Mouse (Mus musculus) kidney, embryonic 16.5 days (tissue): Measurements from ENCODE around the gene Tspan14. TPM values are rescaled to one million over a fixed set of nuclear protein-coding genes. Genes with fewer than 3 reads are reported as not detected.
A peak's percentile ranks its signal among the peaks of the same experiment; 100 is the strongest.

Experiments used
- ATAC-seq: fragments of 200-750 bp; cut with Nextera tagmentation; 2 replicates; pipeline ENCODE4 v1.8.0; 2017; ENCODE audit warnings: moderate TSS enrichment; ENCODE audit not compliant: low FRiP score, low TSS enrichment
- H3K27ac ChIP-seq: fragments of 300-500 bp; sonication (generic); 2 replicates; pipeline ENCODE4 v1.5.1; 2014; ENCODE audit warnings: low read length
- H3K27me3 ChIP-seq: fragments of 300-500 bp; sonication (generic); 2 replicates; pipeline ENCODE4 v1.6.1; 2014; ENCODE audit warnings: low read length, control low read depth, mixed read lengths; ENCODE audit not compliant: insufficient read depth
- H3K36me3 ChIP-seq: fragments of 300-500 bp; sonication (generic); 2 replicates; pipeline ENCODE4 v1.6.1; 2014; ENCODE audit warnings: low read length, control low read depth, mixed read lengths; ENCODE audit not compliant: insufficient read depth
- H3K4me1 ChIP-seq: fragments of 300-500 bp; sonication (generic); 2 replicates; pipeline ENCODE4 v1.6.1; 2014; ENCODE audit warnings: low read length, control low read depth, mixed read lengths; ENCODE audit not compliant: insufficient read depth
- H3K4me2 ChIP-seq: fragments of 300-500 bp; sonication (generic); replicated peaks from 2 replicates; pipeline ENCODE4 v1.6.1; 2014; ENCODE audit warnings: low read depth, low read length
- H3K4me3 ChIP-seq: fragments of 300-500 bp; sonication (generic); 2 replicates; pipeline ENCODE4 v1.5.1; 2014; ENCODE audit warnings: mild to moderate bottlenecking, low read length
- H3K9ac ChIP-seq: fragments of 300-500 bp; sonication (generic); replicated peaks from 2 replicates; pipeline ENCODE4 v1.6.1; 2014; ENCODE audit warnings: low read length
- H3K9me3 ChIP-seq: fragments of 300-500 bp; sonication (generic); 2 replicates; pipeline ENCODE4 v1.6.1; 2016; ENCODE audit warnings: low read length, control low read depth
- WGBS: fragments of 180-500 bp; shearing (Covaris S2); extraction: QIAGEN DNeasy Blood & Tissue Kit; methylation state at CpG from one replicate; pipeline ENCODE4 v1.1.7; 2014; 5-methylcytosine and 5-hydroxymethylcytosine counted together
- polyA plus RNA-seq: library from polyadenylated mRNA; unstranded; fragments of >200 nt; fragmentation: Nextera tagmentation; extraction: Ambion mirVana; gene quantifications from 2 replicates; pipeline ENCODE4 v1.2.1, GENCODE M21; 2015

The Tspan14 gene
- polyA plus RNA-seq, 1 experiment from 2014 or later = 144 TPM

DNA sequence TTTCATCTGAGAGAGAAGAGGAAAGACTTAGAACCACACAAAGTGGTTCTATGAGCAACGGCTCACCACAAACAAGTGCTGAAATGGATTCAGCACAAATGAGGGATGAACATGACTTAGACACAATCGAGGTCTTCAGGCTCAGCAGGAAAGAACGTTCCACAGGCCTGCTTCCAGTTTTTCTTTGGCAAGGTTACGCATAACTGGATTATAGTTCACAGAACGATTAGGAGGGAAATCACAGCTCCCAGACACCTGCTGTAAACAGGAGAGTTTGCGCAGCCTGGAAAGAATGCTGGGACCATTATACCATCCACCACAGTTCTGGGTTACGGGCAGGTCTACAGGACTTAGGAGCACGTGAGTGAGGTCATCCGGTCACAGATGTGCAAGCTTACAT lies 39.1 kb upstream of the Tspan14 start:
- H3K4me1 ChIP-seq = peaks cover 53% of the 10 kb centered on the region
- WGBS = 77% methylated on average over 9 of the region's 9 CpGs
- no peaks in the 10 kb centered on the region for H3K9me3 ChIP-seq
- H3K4me2 ChIP-seq = no peak overlapping the region
- no peak overlapping the region for H3K4me3 ChIP-seq
- no peak for ATAC-seq
- H3K36me3 ChIP-seq = peaks cover 6% of the 10 kb centered on the region; the same call in 1 of the 2 replicates
- peak overlapping the region; percentile 59; the same call in 1 of the 2 replicates for H3K27ac ChIP-seq
- no peaks in the 10 kb centered on the region for H3K27me3 ChIP-seq
- H3K9ac ChIP-seq = no peak overlapping the region

DNA sequence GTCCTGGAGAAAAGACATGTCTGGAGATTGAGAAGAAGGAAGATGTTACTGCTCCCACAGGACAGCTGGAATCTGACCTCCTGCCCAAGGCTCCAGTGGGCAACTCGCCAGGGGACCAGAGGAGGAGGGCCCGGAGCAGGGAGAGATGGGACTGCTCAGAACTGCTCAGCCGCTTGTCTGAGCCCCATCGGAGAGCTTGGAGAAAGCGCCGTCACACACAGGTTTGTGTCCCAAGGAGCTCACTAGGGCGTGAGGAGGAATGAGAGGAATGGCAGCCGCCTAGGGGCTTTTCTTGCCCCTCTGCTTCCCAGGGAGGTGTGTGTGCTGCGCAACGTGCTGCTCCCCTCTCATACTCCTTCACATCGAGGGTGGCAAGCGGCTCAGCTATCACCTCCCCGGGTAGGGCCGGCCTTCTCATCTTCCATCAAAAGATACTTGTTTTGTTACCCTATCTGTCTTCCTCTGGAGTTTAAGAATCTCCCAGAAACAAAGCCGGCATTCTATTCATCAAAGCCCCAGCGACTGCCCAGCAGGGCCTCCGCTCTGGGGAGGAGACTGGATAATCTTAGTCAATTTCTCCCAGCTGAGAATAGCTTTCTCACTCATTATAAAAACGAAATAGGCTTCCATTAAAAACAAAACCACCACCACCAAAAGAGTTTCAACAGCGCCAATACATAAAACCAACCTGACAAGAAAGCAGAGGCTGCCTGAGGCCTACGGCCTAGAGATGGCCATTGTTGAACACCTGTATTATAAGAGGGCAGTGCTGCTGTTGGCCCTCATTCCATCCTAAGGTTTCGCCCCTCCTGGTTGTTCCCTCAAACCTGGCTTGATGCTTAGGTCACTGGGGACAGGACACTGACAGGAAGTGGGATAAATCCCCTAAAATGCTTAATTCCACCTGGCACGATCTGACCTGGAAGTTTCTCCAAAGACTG lies 37.9 kb upstream of the Tspan14 start:
- Histone ChIP-seq H3K4me3 (peak overlapping the region; percentile 32), H3K36me3 (peaks cover 6% of the 10 kb centered on the region; the same call in 1 of the 2 replicates), H3K4me1 (peaks cover 53% of the 10 kb centered on the region), H3K4me2 (peak overlapping the region; percentile 45), H3K27me3 (no peaks in the 10 kb centered on the region), H3K9ac (peak overlapping the region; percentile 54), H3K27ac (peak overlapping the region; percentile 89), H3K9me3 (no peaks in the 10 kb centered on the region)
- WGBS = 26% methylated on average over 22 of the region's 22 CpGs
- ATAC-seq = 0 out of 2 replicates have a peak, but pooled peaks have one; percentile 23

DNA sequence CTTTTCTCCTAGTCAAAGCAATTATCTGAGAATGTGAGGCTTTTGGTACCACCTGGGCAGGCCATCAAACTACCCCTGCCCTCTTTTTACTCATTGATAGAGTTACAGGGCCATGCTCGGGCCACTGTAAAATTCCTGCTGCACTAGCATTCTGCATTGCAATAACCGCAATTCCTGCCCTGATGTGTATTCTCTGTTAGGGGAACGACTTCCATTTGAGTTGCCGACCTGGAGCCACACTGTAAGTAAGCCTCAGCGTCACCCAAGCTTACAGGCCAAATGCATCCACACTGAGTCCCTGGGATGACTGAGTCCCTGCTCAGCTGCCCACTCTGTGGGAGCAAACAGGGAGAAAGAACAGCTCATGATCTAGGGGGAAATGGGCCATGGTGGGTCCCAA lies 35.0 kb upstream of the Tspan14 start:
- Histone ChIP-seq H3K4me2 (no peak overlapping the region), H3K27ac (no peak overlapping the region), H3K9ac (no peak overlapping the region), H3K4me3 (no peak overlapping the region), H3K9me3 (no peaks in the 10 kb centered on the region), H3K36me3 (peaks cover 25% of the 10 kb centered on the region), H3K4me1 (peaks cover 31% of the 10 kb centered on the region), H3K27me3 (no peaks in the 10 kb centered on the region)
- no peak for ATAC-seq
- WGBS = 78% methylated on average over 5 of the region's 5 CpGs

DNA sequence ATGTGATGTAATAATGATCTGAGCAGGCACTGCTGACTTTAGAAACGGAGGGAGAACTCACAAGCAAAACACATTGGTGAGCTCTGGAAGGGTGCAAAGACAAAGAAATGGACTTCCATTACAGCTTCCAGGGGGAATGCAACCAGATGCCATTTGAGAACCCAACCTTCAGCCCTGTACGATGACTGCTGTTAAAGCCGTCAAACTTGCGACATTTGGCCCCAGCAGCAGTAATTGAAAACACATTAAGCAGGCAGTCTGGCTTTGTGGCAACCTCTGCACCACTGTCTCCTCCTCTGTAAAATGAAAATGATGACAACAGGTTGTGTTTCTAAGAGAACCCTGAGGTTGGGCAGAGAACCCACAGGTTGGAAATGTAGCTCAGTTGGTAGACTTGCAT lies 34.2 kb upstream of the Tspan14 start:
- 48% methylated on average over 4 of the region's 4 CpGs for WGBS

DNA sequence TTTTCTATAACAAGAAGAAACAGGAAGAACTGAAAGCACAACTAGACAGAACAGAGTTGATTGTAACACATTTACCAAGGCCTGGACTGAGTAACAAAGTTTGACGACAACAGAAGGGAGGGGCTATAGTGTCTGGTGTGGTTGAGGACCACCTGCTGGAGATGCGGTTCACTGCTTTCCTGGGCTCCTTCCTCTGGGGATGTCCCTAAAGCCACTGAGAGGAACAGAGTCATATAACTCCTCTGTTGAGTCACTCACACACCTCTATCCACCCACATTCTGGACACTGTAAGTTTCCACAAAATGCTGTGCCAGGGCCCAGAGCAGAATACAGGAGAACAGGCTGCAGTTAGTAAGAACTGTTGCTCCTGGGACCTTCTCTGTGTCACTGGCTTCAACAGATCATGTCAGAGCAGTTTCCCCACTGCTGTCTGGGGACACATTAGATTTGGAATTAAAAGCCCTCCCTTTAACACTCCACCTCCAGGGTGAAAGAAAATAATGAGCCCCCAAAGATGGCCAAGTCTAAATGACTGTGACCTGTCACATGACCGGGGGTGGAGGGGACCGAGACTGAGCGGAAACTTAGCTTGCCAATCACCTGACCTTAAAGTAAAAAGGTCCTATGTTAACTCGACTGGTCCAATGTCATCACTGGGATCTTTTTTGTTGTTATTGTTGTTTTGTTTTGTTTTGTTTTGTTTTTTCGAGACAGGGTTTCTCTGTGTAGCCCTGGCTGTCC lies 33.5 kb upstream of the Tspan14 start:
- peak; percentile 47; the same call in 1 of the 2 replicates for ATAC-seq
- 60% methylated on average over 7 of the region's 7 CpGs for WGBS
- no peaks in the 10 kb centered on the region for H3K9me3 ChIP-seq
- H3K4me1 ChIP-seq = peaks cover 20% of the 10 kb centered on the region
- H3K4me3 ChIP-seq = no peak overlapping the region
- peak overlapping the region; percentile 38; the same call in 1 of the 2 replicates for H3K27ac ChIP-seq
- peaks cover 27% of the 10 kb centered on the region for H3K36me3 ChIP-seq
- H3K4me2 ChIP-seq = no peak overlapping the region
- H3K27me3 ChIP-seq = no peaks in the 10 kb centered on the region
- no peak overlapping the region for H3K9ac ChIP-seq

More for the DNA sequence above, 34.2 kb upstream of the Tspan14 start:
- H3K27ac ChIP-seq = no peak overlapping the region
- H3K36me3 ChIP-seq = peaks cover 27% of the 10 kb centered on the region
- H3K4me1 ChIP-seq = peaks cover 24% of the 10 kb centered on the region
- no peak overlapping the region for H3K9ac ChIP-seq
- no peak for ATAC-seq
- no peak overlapping the region for H3K4me3 ChIP-seq
- no peaks in the 10 kb centered on the region for H3K9me3 ChIP-seq
- no peaks in the 10 kb centered on the region for H3K27me3 ChIP-seq
- H3K4me2 ChIP-seq = no peak overlapping the region

GRCm38 (mm10) chr14:40996171-40996570 lies 29.6 kb upstream of the Tspan14 start:
- Histone ChIP-seq H3K4me2 (no peak overlapping the region), H3K27me3 (no peaks in the 10 kb centered on the region), H3K4me3 (no peak overlapping the region), H3K36me3 (peaks cover 25% of the 10 kb centered on the region), H3K9me3 (no peaks in the 10 kb centered on the region), H3K4me1 (peaks cover 9% of the 10 kb centered on the region; the same call in 1 of the 2 replicates), H3K27ac (no peak overlapping the region), H3K9ac (no peak overlapping the region)
- WGBS = 81% methylated on average over 3 of the region's 3 CpGs
- ATAC-seq = no peak

GRCm38 (mm10) chr14:40992464-40992863 lies 25.9 kb upstream of the Tspan14 start:
- Histone ChIP-seq H3K4me2 (no peak overlapping the region), H3K4me3 (no peak overlapping the region), H3K9ac (no peak overlapping the region), H3K27me3 (no peaks in the 10 kb centered on the region), H3K27ac (no peak overlapping the region), H3K9me3 (no peaks in the 10 kb centered on the region), H3K4me1 (peaks cover 9% of the 10 kb centered on the region; the same call in 1 of the 2 replicates), H3K36me3 (peaks cover 9% of the 10 kb centered on the region)
- ATAC-seq = no peak
- 72% methylated on average over 6 of the region's 6 CpGs for WGBS

- 85% methylated on average over 5 of the region's 5 CpGs for WGBS
- no peak for ATAC-seq
- no peak overlapping the region for H3K4me3 ChIP-seq
Measured at GRCm38 (mm10) chr14:40988780-40989179, 22.2 kb upstream of the Tspan14 start.

GRCm38 (mm10) chr14:40987184-40987583 lies 20.6 kb upstream of the Tspan14 start:
- 68% methylated on average over 2 of the region's 2 CpGs for WGBS
- Histone ChIP-seq H3K36me3 (no peaks in the 10 kb centered on the region), H3K9me3 (no peaks in the 10 kb centered on the region), H3K27me3 (no peaks in the 10 kb centered on the region), H3K27ac (no peak overlapping the region), H3K4me3 (no peak overlapping the region), H3K4me2 (no peak overlapping the region), H3K4me1 (0 out of 2 replicates have a peak, but pooled peaks cover 2% of the 10 kb centered on the region), H3K9ac (no peak overlapping the region)
- peak; percentile 51; the same call in 1 of the 2 replicates for ATAC-seq

More at GRCm38 (mm10) chr14:40988780-40989179, 22.2 kb upstream of the Tspan14 start:
- no peak overlapping the region for H3K9ac ChIP-seq
- no peaks in the 10 kb centered on the region for H3K36me3 ChIP-seq
- no peak overlapping the region for H3K4me2 ChIP-seq
- H3K4me1 ChIP-seq = 0 out of 2 replicates have a peak, but pooled peaks cover 2% of the 10 kb centered on the region
- no peaks in the 10 kb centered on the region for H3K9me3 ChIP-seq
- H3K27ac ChIP-seq = no peak overlapping the region
- no peaks in the 10 kb centered on the region for H3K27me3 ChIP-seq
